13 mouse cellular contexts compared by ENCODE assay signal in genomic region chr12:112153597-112153996, GRCm38 (mm10). TPM values are rescaled to one million over a fixed set of nuclear protein-coding genes. Genes with fewer than 3 reads are reported as not detected.
DNase-seq lines count a peak whose midpoint lies in the region; ATAC-seq lines count a peak whose summit lies in the region.
"Had no signal": no experiment of that assay in that cellular context is flagged by ENCODE, and none has a peak within 500 bp of the region (broad histone marks: within the 10 kb centered on the region; RNA-seq: fewer than 3 reads in every experiment).

No protein-coding gene starts in this region.

- DNase-seq in heart, embryonic 10.5 days (ENCODE audit: low spot score) = no peak
- no peak for DNase-seq in heart, postnatal 10 days
- DNase-seq in thymus, postnatal 25 days = no peak
- DNase-seq: cerebellum, postnatal 36 days; layer of hippocampus, adult 9-11 months; right cerebral cortex, postnatal 25 days had no signal

- H3K4me1 ChIP-seq in heart, embryonic 10.5 days = peaks cover 73% of the 10 kb centered on the region
- peaks cover 99% of the 10 kb centered on the region for H3K4me1 ChIP-seq in midbrain, embryonic 13.5 days (replicated peaks)
- H3K4me1 ChIP-seq in midbrain, embryonic 16.5 days (ENCODE audit: control insufficient read depth, insufficient read depth, low read length) = peaks cover 31% of the 10 kb centered on the region
- peaks cover 74% of the 10 kb centered on the region for H3K4me1 ChIP-seq in limb, embryonic 12.5 days (replicated peaks)

- H3K4me3 ChIP-seq in heart, embryonic 10.5 days = no peak overlapping the region
- no peak overlapping the region for H3K4me3 ChIP-seq in midbrain, embryonic 13.5 days (replicated peaks)
- H3K4me3 ChIP-seq in midbrain, embryonic 16.5 days (ENCODE audit: low read depth, low read length) = no peak overlapping the region
- H3K4me3 ChIP-seq in limb, embryonic 12.5 days (replicated peaks) = no peak overlapping the region
- H3K4me3 ChIP-seq: liver, embryonic 15.5 days had no signal

- no peaks in the 10 kb centered on the region for H3K9me3 ChIP-seq in heart, embryonic 10.5 days
- no peaks in the 10 kb centered on the region for H3K9me3 ChIP-seq in midbrain, embryonic 13.5 days
- no peaks in the 10 kb centered on the region for H3K9me3 ChIP-seq in midbrain, embryonic 16.5 days (replicated peaks; ENCODE audit: control insufficient read depth, low read length, poor library complexity, severe bottlenecking)
- H3K9me3 ChIP-seq in limb, embryonic 12.5 days = no peaks in the 10 kb centered on the region
- H3K9me3 ChIP-seq: liver, embryonic 15.5 days had no signal

- intact Hi-C loops in heart, postnatal 10 days (cut with DNase I) = no loop called here

- WGBS in heart, embryonic 10.5 days = 65% methylated on average over 12 of the region's 12 CpGs
- 78% methylated on average over 12 of the region's 12 CpGs for WGBS in midbrain, embryonic 13.5 days
- WGBS in midbrain, embryonic 16.5 days = 79% methylated on average over 12 of the region's 12 CpGs
- WGBS in limb, embryonic 12.5 days = 76% methylated on average over 12 of the region's 12 CpGs

- peaks cover 32% of the 10 kb centered on the region; the same call in 1 of the 2 replicates for H3K27me3 ChIP-seq in heart, embryonic 10.5 days (ENCODE audit: insufficient read depth, poor library complexity, severe bottlenecking)
- peaks cover 23% of the 10 kb centered on the region for H3K27me3 ChIP-seq in midbrain, embryonic 13.5 days
- H3K27me3 ChIP-seq in midbrain, embryonic 16.5 days (ENCODE audit: control insufficient read depth, insufficient read depth, low read depth, low read length) = no peaks in the 10 kb centered on the region; the same call in 1 of the 2 replicates
- no peaks in the 10 kb centered on the region; the same call in 1 of the 2 replicates for H3K27me3 ChIP-seq in limb, embryonic 12.5 days

- H3K36me3 ChIP-seq in heart, embryonic 10.5 days = peaks cover 10% of the 10 kb centered on the region; the same call in 1 of the 2 replicates
- peaks cover 13% of the 10 kb centered on the region for H3K36me3 ChIP-seq in midbrain, embryonic 13.5 days
- H3K36me3 ChIP-seq in midbrain, embryonic 16.5 days (ENCODE audit: control insufficient read depth, insufficient read depth, low read length) = no peaks in the 10 kb centered on the region
- peaks cover 20% of the 10 kb centered on the region for H3K36me3 ChIP-seq in limb, embryonic 12.5 days
- H3K36me3 ChIP-seq: liver, embryonic 15.5 days had no signal

- H3K27ac ChIP-seq in heart, embryonic 10.5 days = peak overlapping the region; percentile 84; the same call in 1 of the 2 replicates
- no peak overlapping the region for H3K27ac ChIP-seq in midbrain, embryonic 13.5 days
- no peak overlapping the region; the same call in 1 of the 2 replicates for H3K27ac ChIP-seq in midbrain, embryonic 16.5 days (ENCODE audit: low read length)
- H3K27ac ChIP-seq in limb, embryonic 12.5 days = peak overlapping the region; percentile 13; the same call in 1 of the 2 replicates
- H3K27ac ChIP-seq: hindbrain, embryonic 14.5 days; liver, embryonic 15.5 days had no signal

- H3K9ac ChIP-seq in midbrain, embryonic 13.5 days (replicated peaks) = 0 out of 2 replicates have a peak overlapping the region, but pooled peaks have one; percentile 25
- H3K9ac ChIP-seq in midbrain, embryonic 16.5 days (ENCODE audit: low read depth, low read length) = no peak overlapping the region
- 0 out of 2 replicates have a peak overlapping the region, but pooled peaks have one; percentile 14 for H3K9ac ChIP-seq in limb, embryonic 12.5 days (replicated peaks)
- H3K9ac ChIP-seq: hindbrain, embryonic 14.5 days; liver, embryonic 15.5 days had no signal

- no peak for ATAC-seq in midbrain, embryonic 13.5 days
- ATAC-seq in midbrain, embryonic 16.5 days = no peak
- ATAC-seq in limb, embryonic 12.5 days (ENCODE audit: insufficient number of reproducible peaks, insufficient read depth, low FRiP score, low TSS enrichment, low read depth) = no peak
- no peak for ATAC-seq in megakaryocyte, adult 5-6 weeks (ENCODE audit: poor library complexity, severe bottlenecking)
- ATAC-seq in megakaryocyte-erythroid progenitor cell, adult 5-6 weeks (replicated peaks; ENCODE audit: low FRiP score, low TSS enrichment, poor library complexity, severe bottlenecking) = no peak

- H3K4me2 ChIP-seq in midbrain, embryonic 13.5 days (replicated peaks) = no peak overlapping the region
- H3K4me2 ChIP-seq in midbrain, embryonic 16.5 days (ENCODE audit: low read length) = no peak overlapping the region
- no peak overlapping the region for H3K4me2 ChIP-seq in limb, embryonic 12.5 days
- H3K4me2 ChIP-seq: hindbrain, embryonic 14.5 days; liver, embryonic 15.5 days had no signal

RNA-seq across cellular contexts. Expression of gene Kif26a, which starts 7.6 kb away (rescaled TPM):
- 1.0 and 2.1 TPM in 2 replicates for polyA plus RNA-seq in heart, embryonic 10.5 days (2016; fragmentation: Nextera tagmentation; extraction: Ambion mirVana)
- total RNA-seq in heart, postnatal 10 days (2021) = 10 to 100 TPM; 33.4 to 33.5 TPM
- 7.0 and 11.4 TPM in 2 replicates for polyA plus RNA-seq in midbrain, embryonic 13.5 days (2015; fragmentation: Nextera tagmentation; extraction: Ambion mirVana)
- polyA plus RNA-seq in midbrain, embryonic 16.5 days (2015; fragmentation: Nextera tagmentation; extraction: Ambion mirVana) = 4.7 and 6.2 TPM in 2 replicates
- polyA plus RNA-seq in limb, embryonic 12.5 days (2016; fragmentation: Nextera tagmentation; extraction: Ambion mirVana) = 6.6 and 6.7 TPM in 2 replicates
- total RNA-seq in megakaryocyte, adult 5-6 weeks (2015) = not detected in 2 replicates
- total RNA-seq in megakaryocyte, adult 5-6 weeks (2017) = not detected in 2 replicates
- total RNA-seq in megakaryocyte-erythroid progenitor cell, adult 5-6 weeks (2014; fragmentation: Nextera tagmentation) = not detected in 2 replicates
- not detected in 2 replicates for total RNA-seq in megakaryocyte-erythroid progenitor cell, adult 5-6 weeks (2017)

RNA-seq across cellular contexts. Expression of gene Aspg, which starts 47.1 kb away (rescaled TPM):
- 1.5 and 1.7 TPM in 2 replicates for polyA plus RNA-seq in heart, embryonic 10.5 days (2016; fragmentation: Nextera tagmentation; extraction: Ambion mirVana)
- total RNA-seq in heart, postnatal 10 days (2021) = 1 to 10 TPM; 1.5 to 2.9 TPM
- 0.52 and 0.90 TPM in 2 replicates for polyA plus RNA-seq in midbrain, embryonic 13.5 days (2015; fragmentation: Nextera tagmentation; extraction: Ambion mirVana)
- 0.66 and 0.74 TPM in 2 replicates for polyA plus RNA-seq in midbrain, embryonic 16.5 days (2015; fragmentation: Nextera tagmentation; extraction: Ambion mirVana)
- 3.1 and 3.4 TPM in 2 replicates for polyA plus RNA-seq in limb, embryonic 12.5 days (2016; fragmentation: Nextera tagmentation; extraction: Ambion mirVana)
- not detected in 2 replicates for total RNA-seq in megakaryocyte, adult 5-6 weeks (2015)
- not detected in 2 replicates for total RNA-seq in megakaryocyte, adult 5-6 weeks (2017)
- total RNA-seq in megakaryocyte-erythroid progenitor cell, adult 5-6 weeks (2014; fragmentation: Nextera tagmentation) = not detected in 2 replicates
- total RNA-seq in megakaryocyte-erythroid progenitor cell, adult 5-6 weeks (2017) = not detected in 2 replicates

Comparison
In these comparisons a context has a peak if more than half of its experiments do, and no peak if none do; other contexts are left out.
1. H3K27ac ChIP-seq: peak in heart, embryonic 10.5 days (single experiment) and limb, embryonic 12.5 days (single experiment); none in midbrain, embryonic 13.5 days (single experiment) and midbrain, embryonic 16.5 days (single experiment).